Mouse (Mus musculus) Muller cell, postnatal 12 days (primary cell): ENCODE measurements around the gene Tekt4.

ENCODE experiments used
- DNase-seq: peaks from one replicate; pipeline ENCODE4 v3.0.0-alpha.2; 2015; ENCODE audit errors: inconsistent ontology term

The Tekt4 gene

DNA sequence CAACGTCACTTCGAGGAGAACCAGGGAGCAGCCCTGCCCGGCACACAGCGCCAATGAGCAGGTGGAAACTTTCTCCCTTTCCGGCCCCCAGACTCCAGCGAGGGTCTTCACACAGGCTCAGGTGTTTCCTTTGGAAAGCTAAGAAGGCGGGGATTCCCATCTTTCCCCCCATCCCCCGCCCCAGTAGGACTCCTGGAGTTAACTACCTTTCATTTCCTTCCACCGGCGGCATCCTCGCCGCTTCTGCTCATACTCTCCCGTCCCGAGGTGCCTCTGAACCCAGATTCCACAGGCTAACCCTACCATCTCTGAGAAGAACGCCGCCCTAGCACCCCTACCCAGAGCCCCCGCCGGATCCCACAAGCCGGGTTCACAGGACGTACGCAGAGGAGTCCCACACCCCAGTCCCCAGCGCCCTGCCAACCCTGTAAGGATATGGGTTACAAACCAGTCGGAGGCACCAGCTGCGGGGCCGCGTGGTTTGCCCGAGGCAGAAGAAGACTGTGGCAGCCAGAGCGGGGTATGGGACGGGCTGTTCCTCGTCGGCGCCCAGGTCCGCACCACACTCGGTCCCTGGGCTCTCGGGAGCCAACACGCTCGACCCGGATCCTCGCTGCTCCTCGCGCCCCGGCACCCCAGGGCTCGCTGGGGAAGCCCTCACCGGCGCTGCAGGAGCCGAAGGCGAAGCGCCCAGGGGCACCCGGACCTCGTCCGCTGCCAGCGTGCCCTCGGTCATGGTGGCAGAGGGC is 21.8 kb upstream of the Tekt4 start:
- DNase-seq = peak; percentile 55

DNA sequence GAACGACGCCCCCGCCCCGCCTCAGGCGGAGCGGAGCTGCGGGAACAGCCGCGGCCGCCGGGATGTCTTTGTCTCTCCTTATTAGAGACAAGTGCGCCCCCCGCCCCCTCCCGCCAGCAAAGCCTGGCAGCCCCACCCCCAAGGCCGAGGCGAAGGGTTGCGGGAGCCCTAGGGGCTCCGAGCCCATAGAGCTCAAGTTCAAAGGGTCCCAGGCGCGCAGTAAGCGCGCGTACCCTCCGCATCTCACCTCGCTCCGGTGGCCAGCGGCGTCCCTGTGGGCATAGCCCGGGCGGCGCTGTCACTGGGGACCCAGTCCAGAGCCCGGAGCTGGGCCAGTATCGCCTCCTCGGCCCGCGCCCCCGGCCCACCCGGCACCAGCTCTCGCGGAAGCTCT is 21.2 kb upstream of the Tekt4 start:
- DNase-seq = no peak

- DNase-seq = peak; percentile 84
Observed at GRCm38 (mm10) chr17:25433617-25434606, 20.5 kb upstream of the Tekt4 start, which contains the start of gene Cacna1h. Gene Cacna1h (minus strand): TSS chr17:25433783.

- DNase-seq = no peak
Observed at GRCm38 (mm10) chr17:25441417-25441816, 13.0 kb upstream of the Tekt4 start.

GRCm38 (mm10) chr17:25442889-25443288 is 11.5 kb upstream of the Tekt4 start:
- no peak for DNase-seq

DNA sequence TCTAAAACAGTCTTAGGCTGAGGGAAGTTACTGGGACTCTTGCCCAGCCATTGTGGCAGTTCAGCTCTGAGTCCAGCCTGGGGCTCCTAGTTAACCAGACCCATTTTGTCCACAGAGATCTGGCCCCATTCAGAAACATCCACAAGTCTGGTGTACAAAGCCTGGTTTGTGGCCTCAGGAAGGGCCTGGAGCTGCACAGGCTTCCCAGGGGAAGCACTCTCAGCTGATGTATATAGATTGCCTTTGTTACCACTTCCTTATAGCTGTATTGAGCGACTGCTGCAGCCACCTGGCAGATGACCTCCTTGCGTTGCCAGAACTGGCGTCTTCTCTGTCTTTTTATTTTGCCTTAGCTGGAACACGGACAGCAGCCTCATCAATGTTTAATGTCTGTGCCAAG is 9.3 kb upstream of the Tekt4 start:
- no peak for DNase-seq

DNA sequence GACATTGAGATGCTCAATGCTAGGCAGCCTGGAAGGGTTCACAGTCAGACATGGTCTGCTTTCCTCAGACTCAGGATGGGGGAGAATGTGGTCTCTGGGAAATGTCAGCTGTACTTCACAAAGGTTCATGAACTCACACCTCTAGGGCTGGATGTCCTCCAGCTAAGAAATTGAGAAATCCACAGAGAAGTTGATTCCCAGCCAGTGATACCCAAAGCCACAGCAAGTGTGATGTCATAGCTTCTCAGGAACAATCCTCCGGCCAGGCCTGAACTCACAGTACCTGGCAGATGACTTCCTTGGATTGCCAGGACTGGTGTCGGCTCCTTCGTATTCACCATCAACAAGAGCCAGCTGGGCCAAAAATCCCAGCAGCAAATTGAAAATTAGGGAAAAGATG is 8.6 kb upstream of the Tekt4 start:
- no peak for DNase-seq

GRCm38 (mm10) chr17:25447865-25448264 is 6.5 kb upstream of the Tekt4 start:
- DNase-seq = no peak

GRCm38 (mm10) chr17:25450329-25450728 is 4.1 kb upstream of the Tekt4 start:
- DNase-seq = no peak

DNA sequence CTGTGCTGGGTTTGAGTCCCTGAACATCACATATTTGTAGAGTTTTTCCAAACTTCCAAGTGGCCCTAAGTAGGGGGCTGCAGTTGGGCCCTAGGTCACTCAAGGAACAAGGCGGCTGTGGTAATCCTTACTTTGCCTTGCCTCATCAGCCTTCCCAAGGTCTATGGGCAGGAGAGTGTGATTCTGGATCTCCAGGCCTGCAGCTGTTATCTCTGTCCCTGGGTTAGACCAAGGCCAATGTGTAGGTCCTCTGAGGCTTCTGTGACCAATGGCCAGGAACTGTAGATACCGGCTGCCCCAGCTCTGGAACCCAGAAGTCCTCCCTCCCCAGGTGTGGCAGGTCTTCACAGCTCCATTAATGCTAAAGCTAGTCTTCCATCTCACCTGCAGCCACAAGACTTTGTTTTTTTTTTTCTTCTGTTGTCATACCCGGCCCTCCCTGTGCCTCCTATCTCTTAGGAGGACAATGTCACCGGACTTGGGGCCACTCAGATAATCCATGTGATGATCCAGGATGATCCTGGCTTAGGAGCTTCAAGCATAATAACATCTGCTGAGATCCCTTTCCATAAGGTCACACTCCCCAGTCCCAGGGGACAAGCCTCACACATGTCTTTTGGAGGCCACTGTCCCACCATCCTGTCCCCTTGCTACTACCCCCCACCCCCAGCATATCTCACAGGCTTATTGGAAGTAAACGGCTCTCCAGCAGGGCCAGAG is 2.0 kb upstream of the Tekt4 start:
- DNase-seq = no peak

GRCm38 (mm10) chr17:25456540-25456939 is 2.1 kb downstream of the Tekt4 start:
- DNase-seq = no peak

DNA sequence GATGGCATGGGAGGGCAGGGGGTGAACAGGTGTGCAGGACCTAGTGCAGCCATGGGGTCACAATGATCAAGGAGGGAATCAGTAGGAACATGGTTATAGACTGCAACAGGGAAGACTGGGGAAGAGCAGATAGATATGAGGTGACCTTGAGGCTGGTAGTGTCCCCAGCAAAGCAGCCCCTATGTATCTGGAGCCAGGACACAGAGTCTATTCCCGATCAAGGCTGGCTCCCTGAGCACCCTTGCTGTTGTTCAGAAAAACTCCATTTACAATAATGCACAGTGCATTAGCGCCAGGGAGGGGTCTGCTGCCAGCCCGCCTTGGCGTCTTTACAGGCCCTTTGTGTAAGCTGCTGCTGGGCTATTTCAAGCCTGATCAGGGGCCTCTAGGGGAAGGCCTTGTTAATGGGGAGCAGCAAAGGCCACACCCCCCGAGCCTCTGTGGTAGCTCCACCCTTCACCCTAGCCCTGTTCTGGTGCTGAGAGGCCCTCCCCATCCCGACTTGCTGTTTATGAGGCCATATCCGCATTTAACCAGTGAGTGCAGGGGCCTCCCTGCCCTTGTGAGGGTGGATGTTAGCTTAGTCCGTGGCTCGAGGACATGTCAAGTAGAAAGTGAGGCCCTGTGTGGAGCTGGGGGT is 7.9 kb downstream of the Tekt4 start:
- peak; percentile 10 for DNase-seq

DNA sequence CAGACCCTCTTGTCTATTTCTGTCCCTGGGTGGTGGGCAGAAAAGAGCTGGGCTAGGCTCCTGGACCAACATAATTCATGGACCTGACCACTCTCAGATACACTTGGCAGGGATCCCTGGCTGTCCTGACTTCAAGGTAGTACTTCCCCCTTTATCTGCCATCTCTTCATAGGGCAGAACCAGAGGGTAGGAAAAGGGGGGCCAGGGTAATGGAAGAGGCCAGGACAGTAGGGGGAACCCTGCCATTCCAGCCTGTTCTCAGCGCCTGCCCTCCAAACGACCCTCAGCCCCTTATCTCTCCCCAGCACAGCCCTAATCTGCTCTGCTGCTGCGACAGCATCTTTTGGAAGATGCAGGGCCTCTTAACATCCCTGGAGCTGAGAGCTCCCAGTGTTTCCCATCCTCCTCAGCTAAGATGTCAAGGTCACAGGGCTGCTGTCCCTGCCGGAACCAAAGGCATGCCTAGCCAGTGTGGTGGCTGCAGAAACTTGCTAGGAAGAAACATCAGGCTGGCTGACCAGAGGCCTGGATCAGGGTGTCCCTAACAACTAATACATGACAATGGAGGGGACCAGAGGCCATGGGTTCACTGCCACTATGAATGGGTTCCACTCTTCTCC is 9.0 kb downstream of the Tekt4 start:
- no peak for DNase-seq

GRCm38 (mm10) chr17:25464091-25464490 is 9.7 kb downstream of the Tekt4 start:
- DNase-seq = no peak

DNA sequence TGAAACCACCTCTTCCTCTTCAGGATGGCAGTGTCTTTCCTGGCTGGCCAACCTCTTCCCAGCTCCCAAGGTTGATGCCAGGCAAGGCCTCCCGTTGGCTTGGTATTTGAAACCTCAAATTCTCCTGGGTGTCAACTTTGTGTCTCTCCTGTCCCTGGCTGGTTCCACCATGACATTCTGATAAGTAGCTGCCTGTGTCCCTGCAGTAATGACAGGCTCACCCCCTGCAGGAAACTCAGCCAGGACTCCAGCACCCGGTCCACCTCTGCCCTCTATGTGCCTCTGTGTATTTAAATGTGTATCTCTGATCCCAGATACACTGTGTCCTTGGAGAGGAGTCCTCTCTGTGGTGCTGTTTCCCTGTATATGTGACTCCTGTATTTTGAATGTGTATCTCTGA is 11.8 kb downstream of the Tekt4 start:
- DNase-seq = no peak

- DNase-seq = peak; percentile 45
Observed at GRCm38 (mm10) chr17:25467781-25468180, 13.4 kb downstream of the Tekt4 start.

GRCm38 (mm10) chr17:25468301-25468700 is 13.9 kb downstream of the Tekt4 start:
- no peak for DNase-seq

DNA sequence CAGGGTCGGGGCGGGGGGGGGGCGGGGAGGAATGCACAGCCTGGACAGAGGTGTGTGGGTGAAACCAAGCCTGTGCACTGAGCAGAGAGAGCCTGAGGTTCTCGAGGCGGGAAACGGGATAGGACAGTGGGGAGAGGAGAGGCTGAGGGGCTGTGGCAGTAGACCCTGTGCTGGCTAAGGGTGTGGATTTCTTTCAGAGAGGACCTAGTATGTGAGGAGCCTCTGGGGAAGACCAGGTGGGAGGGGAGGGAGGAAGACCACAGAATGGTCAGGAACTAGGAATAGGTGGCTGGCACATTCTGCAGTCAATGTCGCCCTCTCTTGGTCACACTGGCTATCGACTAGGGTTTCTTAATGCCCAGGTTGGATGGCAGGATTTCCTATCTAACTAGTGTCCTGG is 15.4 kb downstream of the Tekt4 start:
- DNase-seq = peak; percentile 53

- DNase-seq = peak; percentile 58
Observed at GRCm38 (mm10) chr17:25471418-25471817, 17.0 kb downstream of the Tekt4 start.

DNA sequence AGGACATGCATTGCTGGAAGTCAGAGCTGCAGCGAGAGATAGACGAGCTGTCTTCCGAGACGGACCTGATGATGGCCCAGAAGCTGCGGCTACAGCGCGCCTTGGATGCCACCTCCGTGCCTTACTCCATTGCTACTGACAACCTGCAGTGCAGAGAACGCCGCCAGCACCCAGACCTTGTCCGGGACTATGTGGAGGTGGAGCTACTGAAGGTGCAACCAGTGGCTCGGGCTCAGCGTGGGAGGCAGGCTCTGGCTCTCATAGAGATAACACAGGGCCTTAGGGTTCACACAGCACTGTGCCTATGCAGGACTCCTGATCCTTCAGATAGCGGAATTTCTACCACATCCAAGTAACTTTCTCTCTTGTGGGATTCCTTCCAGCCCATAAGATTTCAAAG is 17.6 kb downstream of the Tekt4 start:
- DNase-seq = no peak
